Mouse (Mus musculus) stomach, embryonic 15.5 days (tissue): Measurements from ENCODE around the gene Cox4i1. TPM values are rescaled to one million over a fixed set of nuclear protein-coding genes. Genes with fewer than 3 reads are reported as not detected.

ENCODE experiments used
- ATAC-seq: fragments of 200-750 bp; cut with Nextera tagmentation; 2 replicates; pipeline ENCODE4 v1.8.0; 2017; ENCODE audit warnings: low read depth, moderate number of reproducible peaks, moderate TSS enrichment; ENCODE audit not compliant: insufficient read depth, low FRiP score
- H3K27ac ChIP-seq: fragments of 300-500 bp; sonication (generic); 2 replicates; pipeline ENCODE4 v1.5.1; 2015; ENCODE audit warnings: mild to moderate bottlenecking, inconsistent platforms
- H3K27me3 ChIP-seq: fragments of 300-500 bp; sonication (generic); replicated peaks from 2 replicates; pipeline ENCODE4 v1.6.1; 2015; ENCODE audit warnings: inconsistent platforms
- H3K36me3 ChIP-seq: fragments of 300-500 bp; sonication (generic); 2 replicates; pipeline ENCODE4 v1.6.1; 2015; ENCODE audit warnings: inconsistent platforms
- H3K4me1 ChIP-seq: fragments of 300-500 bp; sonication (generic); 2 replicates; pipeline ENCODE4 v1.6.1; 2015; ENCODE audit warnings: inconsistent platforms
- H3K4me2 ChIP-seq: fragments of 300-500 bp; sonication (generic); 2 replicates; pipeline ENCODE4 v1.6.1; 2015; ENCODE audit warnings: mild to moderate bottlenecking, inconsistent platforms
- H3K4me3 ChIP-seq: fragments of 300-500 bp; sonication (generic); replicated peaks from 2 replicates; pipeline ENCODE4 v1.5.1; 2015; ENCODE audit warnings: inconsistent platforms
- H3K9ac ChIP-seq: fragments of 300-500 bp; sonication (generic); 2 replicates; pipeline ENCODE4 v1.6.1; 2015; ENCODE audit warnings: inconsistent platforms
- H3K9me3 ChIP-seq: fragments of 300-500 bp; sonication (generic); 2 replicates; pipeline ENCODE4 v1.6.1; 2016; ENCODE audit warnings: inconsistent platforms
- WGBS: fragments of 180-500 bp; shearing (Covaris S2); methylation state at CpG from one replicate; pipeline ENCODE4 v1.1.7; 2015; 5-methylcytosine and 5-hydroxymethylcytosine counted together
- polyA plus RNA-seq: library from polyadenylated mRNA; unstranded; fragments of >200 nt; fragmentation: Nextera tagmentation; extraction: Ambion mirVana; gene quantifications from 2 replicates; pipeline ENCODE4 v1.2.1, GENCODE M21; 2015

Cox4i1 gene
- polyA plus RNA-seq, 1 experiment from 2014 or later, result 1,112 TPM

- Histone ChIP-seq H3K27ac (no peak overlapping the region), H3K36me3 (no peaks in the 10 kb centered on the region), H3K9me3 (no peaks in the 10 kb centered on the region), H3K27me3 (no peaks in the 10 kb centered on the region), H3K9ac (no peak overlapping the region), H3K4me3 (no peak overlapping the region), H3K4me2 (no peak overlapping the region), H3K4me1 (no peaks in the 10 kb centered on the region; the same call in 1 of the 2 replicates)
- WGBS, result 57% methylated on average over 19 of the region's 19 CpGs
- ATAC-seq, result no peak
Observed at GRCm38 (mm10) chr8:120719586-120720236, 51.7 kb downstream of the Cox4i1 start.

GRCm38 (mm10) chr8:120723025-120723424 is 55.0 kb downstream of the Cox4i1 start:
- Histone ChIP-seq H3K9me3 (no peaks in the 10 kb centered on the region), H3K27ac (no peak overlapping the region), H3K27me3 (no peaks in the 10 kb centered on the region), H3K4me3 (no peak overlapping the region), H3K36me3 (no peaks in the 10 kb centered on the region), H3K9ac (no peak overlapping the region), H3K4me2 (no peak overlapping the region), H3K4me1 (peaks cover 4% of the 10 kb centered on the region; the same call in 1 of the 2 replicates)
- 68% methylated on average over 6 of the region's 6 CpGs for WGBS
- ATAC-seq, result no peak

Other genes with a start within 250 kb of the Cox4i1 start
- 88.1 and 94.7 TPM in 2 replicates for gene Gins2, start 78.9 kb upstream of the Cox4i1 start, polyA plus RNA-seq
- 2.4 and 3.8 TPM in 2 replicates for gene 1190005I06Rik, start 20.6 kb upstream of the Cox4i1 start, polyA plus RNA-seq
- 2.0 and 3.0 TPM in 2 replicates for gene Gm27021, start 143 bp upstream of the Cox4i1 start, polyA plus RNA-seq
- gene Emc8, start 351 bp downstream of the Cox4i1 start, polyA plus RNA-seq, result 208 and 227 TPM in 2 replicates
- gene Irf8, start 68.1 kb downstream of the Cox4i1 start, polyA plus RNA-seq, result 21.8 and 23.0 TPM in 2 replicates